In the genomic region with DNA sequence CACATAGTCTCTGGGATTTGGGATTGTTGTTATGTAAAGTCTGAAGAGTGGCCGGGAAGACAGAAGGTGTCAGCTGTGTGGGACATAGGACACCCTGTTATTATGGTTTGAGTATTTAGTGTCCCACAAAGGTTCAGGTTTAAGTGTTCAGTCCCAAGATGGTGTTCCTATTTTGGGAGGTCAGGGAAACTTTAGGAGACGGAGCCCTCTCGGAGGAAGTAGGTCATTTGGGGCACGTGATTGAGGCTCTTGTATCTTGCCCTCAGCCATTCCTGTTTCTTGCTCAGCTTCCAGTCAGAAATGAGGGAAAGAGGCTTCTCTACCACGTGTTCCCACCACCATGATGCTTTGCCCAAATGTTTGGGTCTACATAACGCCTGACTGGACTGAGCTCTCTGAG, we compare ENCODE assay signal across 25 mouse cellular contexts.
"Had no signal": no experiment of that assay in that cellular context is flagged by ENCODE, and none has a peak within 500 bp of the region (broad histone marks: within the 10 kb centered on the region; RNA-seq: fewer than 3 reads in every experiment).

No protein-coding gene starts in this region.

- H3K9me3 ChIP-seq: heart, embryonic 10.5 days; hindbrain, embryonic 12.5 days; intestine, embryonic 15.5 days had no signal

- H3K4me3 ChIP-seq: heart, embryonic 10.5 days; heart, embryonic 12.5 days; hindbrain, embryonic 10.5 days; hindbrain, embryonic 12.5 days; intestine, embryonic 15.5 days; limb, embryonic 13.5 days; limb, embryonic 15.5 days; liver, embryonic 12.5 days had no signal

- H3K36me3 ChIP-seq: heart, embryonic 10.5 days; heart, embryonic 12.5 days; hindbrain, embryonic 10.5 days; hindbrain, embryonic 12.5 days; intestine, embryonic 15.5 days; limb, embryonic 13.5 days; limb, embryonic 15.5 days; liver, embryonic 12.5 days had no signal

- H3K9ac ChIP-seq: heart, embryonic 12.5 days; hindbrain, embryonic 12.5 days; hindbrain, embryonic 14.5 days; intestine, embryonic 15.5 days; limb, embryonic 13.5 days; limb, embryonic 15.5 days; liver, embryonic 12.5 days; liver, embryonic 14.5 days had no signal

- H3K27me3 ChIP-seq: heart, embryonic 12.5 days; hindbrain, embryonic 12.5 days; intestine, embryonic 15.5 days; limb, embryonic 13.5 days; limb, embryonic 15.5 days; liver, embryonic 12.5 days had no signal

- H3K4me1 ChIP-seq: heart, embryonic 10.5 days; heart, embryonic 12.5 days; hindbrain, embryonic 10.5 days; hindbrain, embryonic 12.5 days; limb, embryonic 13.5 days; limb, embryonic 15.5 days; liver, embryonic 12.5 days had no signal

- DNase-seq: gastrocnemius, postnatal 36 days; heart, adult 18-20 months; heart, postnatal 10 days; heart, postnatal 4 days; kidney, adult 18-20 months; kidney, adult 8-10 months; kidney, postnatal 10 days; kidney, postnatal 25 days; kidney, postnatal 4 days; layer of hippocampus, adult 9-11 months; layer of hippocampus, postnatal 36 days; left cerebral cortex, postnatal 4 days had no signal

- ATAC-seq: hindbrain, embryonic 16.5 days; inflammation-experienced regulatory T-cells, adult 6 months; intestine, embryonic 15.5 days; intestine, postnatal 0 days; liver, embryonic 12.5 days had no signal

- H3K27ac ChIP-seq: heart, embryonic 10.5 days; hindbrain, embryonic 10.5 days; hindbrain, embryonic 12.5 days; hindbrain, embryonic 14.5 days; intestine, embryonic 15.5 days; limb, embryonic 13.5 days; limb, embryonic 15.5 days; liver, embryonic 12.5 days; liver, embryonic 14.5 days had no signal

- H3K4me2 ChIP-seq: heart, embryonic 12.5 days; hindbrain, embryonic 12.5 days; hindbrain, embryonic 14.5 days; intestine, embryonic 15.5 days; limb, embryonic 13.5 days; limb, embryonic 15.5 days; liver, embryonic 12.5 days had no signal
